Mouse (Mus musculus): ENCODE measurements around the gene Eps8. TPM values are rescaled to one million over a fixed set of nuclear protein-coding genes. Genes with fewer than 3 reads are reported as not detected.
"Not testable (repeated sequence)": the region's sequence is repeated elsewhere in the genome, so short reads cannot be mapped to it uniquely, and the experiment has no call there.

The Eps8 gene
- polyA plus RNA-seq, 2 experiments from 2014 or later: 0.66 TPM; not detected in 1

DNA sequence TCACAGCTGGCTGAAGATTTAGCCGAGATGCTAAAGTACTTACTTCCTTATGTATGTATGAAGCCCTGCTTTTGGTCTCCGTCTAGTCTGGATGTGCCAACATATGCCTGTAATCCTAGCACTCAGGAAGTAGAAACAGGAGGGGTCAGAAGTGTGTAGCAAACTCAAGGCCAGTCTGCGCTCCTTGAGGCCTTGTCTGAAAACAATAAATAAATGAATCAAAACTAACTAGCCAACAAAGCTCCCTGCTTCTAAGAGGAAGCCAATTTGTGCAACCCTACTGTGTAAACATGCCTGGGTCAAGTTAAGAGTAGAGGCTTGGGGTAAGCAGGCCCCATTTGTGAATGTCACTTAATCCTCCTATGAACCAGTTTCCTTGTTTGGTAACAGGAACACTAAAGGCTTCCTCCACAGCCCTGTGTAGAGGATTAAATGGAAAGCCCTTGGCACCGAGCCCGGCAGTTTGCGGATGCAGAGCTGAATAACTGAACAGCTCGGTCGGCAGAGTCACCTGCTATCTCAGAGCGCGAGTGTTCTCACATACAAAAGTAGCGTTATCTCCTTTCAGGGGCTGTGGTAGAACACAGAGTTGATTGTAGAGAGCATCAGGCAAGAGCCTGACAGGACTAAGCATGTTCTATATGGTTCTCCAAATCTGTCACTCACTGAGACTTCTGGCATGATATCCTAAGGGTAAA is 183.6 kb downstream of the Eps8 start:
- no peak for ATAC-seq

DNA sequence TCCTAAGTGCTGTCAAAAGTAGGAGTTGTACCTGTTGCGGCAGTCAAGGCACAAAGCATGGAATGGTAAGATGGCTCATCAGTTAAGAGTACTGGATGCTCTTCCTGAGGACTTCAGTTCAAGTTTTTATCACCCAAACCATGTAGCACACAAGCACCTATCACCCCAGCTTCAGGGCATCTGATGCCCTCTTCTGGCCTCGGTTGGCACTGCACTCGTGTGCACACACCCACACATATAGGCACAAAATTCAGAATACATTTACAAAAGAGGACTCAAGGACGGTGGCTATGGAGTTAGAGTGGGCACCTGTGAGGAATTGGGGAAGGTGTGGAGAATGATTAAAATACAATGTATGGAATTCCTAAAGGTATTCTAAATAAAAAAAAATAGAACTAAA is 185.1 kb downstream of the Eps8 start:
- no peak for ATAC-seq

DNA sequence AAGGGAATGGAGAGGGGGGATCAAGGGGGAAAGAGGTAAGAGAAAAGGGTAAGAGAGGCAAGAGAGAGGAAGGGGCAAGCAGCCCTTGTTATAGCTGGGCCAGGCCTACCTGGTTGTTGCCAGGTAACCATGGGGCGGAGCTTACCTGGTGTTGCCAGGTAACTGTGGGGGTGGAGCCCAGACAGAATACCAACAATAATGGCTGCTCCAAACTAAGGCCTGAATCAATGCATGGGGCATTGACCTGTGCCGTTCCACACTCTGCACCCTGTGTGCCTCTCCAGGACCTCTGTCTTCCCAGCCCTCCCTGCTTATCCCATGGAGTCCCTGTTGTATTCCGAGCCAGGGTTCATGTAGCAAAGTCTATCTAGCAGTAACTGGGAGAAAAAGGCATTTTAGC is 187.0 kb downstream of the Eps8 start:
- no peak for ATAC-seq

DNA sequence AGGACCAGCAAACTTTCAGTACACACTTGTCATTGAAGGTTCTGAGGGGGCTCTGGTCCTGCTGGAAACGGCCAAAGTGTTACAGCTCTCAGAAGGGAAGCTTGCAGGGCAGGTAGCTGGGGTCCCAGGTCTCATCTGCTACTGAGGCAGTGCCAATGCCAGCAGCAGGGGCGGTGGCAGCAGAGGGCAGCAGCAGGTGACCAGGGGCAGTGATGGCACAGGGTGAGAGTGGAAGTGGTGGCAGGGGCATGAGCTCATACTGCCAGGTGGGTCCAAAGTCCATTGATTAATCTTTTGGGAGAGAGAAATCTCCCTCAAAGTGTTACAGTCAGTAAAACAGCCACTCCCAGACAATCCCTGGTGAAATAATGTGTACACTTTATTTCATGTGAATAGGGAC is 188.4 kb downstream of the Eps8 start:
- ATAC-seq: no peak

DNA sequence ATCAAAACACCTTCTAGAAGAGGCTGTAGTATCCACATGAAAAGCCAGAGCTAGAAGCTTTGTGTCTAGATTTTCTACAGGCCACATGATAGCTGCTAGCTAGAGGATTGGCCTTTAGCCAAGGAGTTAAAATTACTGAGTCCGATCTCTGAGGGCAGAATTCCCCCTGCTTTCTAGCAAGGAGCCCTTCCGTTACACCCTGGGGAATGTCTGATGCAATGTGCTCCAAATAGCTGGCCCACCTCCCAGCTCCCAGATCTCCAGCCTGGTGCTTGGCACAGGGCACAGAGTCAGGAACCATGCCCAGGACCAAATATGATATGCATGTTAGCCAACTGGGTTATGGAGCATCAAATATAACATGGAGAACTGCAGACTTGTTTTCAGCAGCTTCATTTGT is 189.4 kb downstream of the Eps8 start:
- no peak for ATAC-seq

DNA sequence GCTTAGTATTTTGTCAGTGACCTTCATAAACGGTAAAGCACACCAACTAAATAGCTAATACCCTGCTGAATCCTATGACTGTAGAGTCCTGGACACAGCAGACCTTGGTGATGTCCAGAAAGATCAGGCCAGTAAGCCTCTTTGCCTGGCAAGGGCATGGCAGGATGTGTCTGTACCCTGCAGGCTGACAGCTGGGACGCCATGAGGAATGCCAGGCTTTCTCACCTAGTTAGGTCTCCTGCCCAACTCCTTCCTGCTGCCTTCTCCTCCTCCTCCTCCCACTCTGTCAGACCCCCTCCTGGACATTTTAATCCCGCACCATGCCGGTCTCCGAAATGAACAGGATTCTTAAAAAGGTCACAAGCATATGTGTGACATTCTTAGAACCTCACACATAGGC is 190.9 kb downstream of the Eps8 start:
- no peak for ATAC-seq

DNA sequence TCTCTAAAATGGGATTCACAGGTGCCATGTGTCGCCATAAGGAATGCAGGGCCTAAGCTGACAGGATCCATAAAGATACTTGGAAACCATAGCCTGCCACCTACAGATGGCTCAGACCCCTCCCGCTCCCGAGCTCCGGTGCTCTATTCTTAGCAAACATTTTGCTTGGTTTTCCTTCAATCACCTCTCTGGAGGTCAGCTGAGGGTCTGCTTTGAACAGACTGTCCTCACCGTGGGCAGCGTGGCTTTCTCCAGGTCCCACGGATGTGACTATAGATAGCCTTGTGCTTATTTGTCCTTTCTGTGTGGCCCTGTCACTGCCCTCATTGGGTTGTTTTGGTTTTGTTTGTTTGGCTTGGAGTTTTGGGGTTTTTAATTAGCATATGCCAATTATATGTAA is 196.5 kb downstream of the Eps8 start:
- no peak for ATAC-seq

DNA sequence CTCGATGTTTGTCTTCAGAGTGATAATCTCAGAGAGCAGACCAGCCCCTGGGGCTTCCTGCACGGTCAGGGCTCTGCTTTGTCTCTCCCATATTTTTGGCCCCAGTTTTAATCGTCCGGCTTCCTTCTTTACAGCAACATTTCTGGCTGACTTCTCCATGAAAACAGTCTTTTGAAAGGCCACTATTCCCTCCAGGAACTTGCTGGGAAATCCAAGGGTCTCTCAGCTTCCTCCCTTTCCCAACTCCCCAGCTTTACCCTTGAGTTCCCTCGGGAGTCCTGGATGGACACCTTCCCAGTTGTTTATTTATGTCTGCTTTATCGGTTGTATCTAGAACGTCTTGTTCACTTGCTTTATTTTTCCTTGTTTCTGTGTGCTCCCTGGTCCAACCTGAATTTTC is 197.5 kb downstream of the Eps8 start:
- ATAC-seq: no peak

DNA sequence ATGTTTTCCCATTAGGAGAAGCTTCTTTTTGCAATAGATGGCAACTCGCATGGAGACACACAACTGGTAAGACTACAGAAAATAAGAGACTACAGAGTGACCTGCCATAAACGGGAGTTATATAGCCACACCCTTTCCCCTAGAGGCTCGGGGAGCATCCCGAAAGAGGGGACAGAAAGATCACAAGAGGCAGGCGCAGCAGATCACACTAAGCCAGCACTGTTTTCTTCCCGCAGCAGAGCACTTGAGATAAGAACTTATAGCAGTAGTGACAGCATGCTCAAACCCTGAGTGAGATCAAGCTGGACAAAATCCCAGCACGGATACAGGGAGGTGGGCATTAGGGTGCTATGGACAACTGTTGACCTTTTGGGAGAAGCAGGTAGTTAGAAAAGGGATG is 198.6 kb downstream of the Eps8 start:
- ATAC-seq: no peak

DNA sequence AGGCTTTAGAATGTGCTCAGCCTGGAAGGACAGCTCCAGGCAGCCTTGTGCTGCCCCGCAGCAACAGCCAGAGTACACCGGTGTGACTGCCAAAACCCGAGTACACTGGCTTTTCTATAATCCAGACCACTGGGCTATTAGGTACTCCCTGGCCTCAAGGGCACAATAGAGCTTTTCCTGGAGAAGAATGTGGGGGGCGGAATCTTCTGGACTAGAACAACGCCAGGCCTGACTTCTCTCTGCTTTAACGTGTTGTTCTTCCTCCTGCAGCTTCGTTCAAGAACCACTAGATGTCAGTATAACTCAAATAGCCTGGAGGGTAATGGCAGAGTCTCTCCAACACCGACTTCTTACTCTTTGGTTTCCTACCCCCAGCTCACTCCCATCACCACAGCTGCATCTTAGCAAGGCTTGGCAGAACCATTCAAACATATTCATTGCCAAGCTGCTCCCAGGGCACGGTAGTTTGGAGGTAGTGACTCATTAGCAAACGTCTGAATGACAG is 199.1 kb downstream of the Eps8 start:
- ATAC-seq: peak; percentile 69

DNA sequence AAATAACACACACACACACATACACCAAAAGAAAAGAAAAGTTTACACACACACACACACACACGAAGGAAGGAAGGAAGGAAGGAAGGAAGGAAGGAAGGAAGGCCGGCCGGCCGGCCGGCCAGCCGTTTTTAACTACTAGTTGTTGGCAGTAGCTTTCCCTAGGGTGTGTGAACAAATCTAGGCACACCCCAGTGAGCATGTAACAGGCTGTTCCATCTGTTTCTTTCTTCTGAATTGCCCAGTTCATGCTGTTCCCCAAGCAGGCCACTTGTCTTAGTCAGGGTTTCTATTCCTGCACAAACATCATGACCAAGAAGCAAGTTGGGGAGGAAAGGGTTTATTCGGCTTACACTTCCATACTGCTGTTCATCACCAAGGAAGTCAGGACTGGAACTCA is 208.6 kb downstream of the Eps8 start:
- ATAC-seq: not testable (repeated sequence)

DNA sequence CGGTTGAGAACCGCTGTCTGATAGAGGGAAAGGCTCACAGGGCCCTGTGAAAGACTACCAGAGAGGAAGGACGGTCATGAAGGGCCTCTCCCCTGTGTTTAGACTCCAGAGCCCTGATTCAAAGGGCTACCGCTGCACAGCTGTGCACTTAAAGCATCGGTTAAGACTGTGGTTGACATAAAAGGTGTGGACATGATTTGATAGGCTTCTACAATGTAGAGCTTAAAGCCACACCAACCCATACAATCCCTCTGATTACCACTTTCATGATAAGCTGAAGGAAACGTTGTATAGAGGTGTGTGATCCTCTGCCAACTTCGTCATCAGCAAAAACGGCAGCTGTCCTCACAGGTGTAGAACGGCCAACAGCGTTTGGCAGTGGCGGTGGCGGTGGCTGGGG is 211.6 kb downstream of the Eps8 start:
- no peak for ATAC-seq

DNA sequence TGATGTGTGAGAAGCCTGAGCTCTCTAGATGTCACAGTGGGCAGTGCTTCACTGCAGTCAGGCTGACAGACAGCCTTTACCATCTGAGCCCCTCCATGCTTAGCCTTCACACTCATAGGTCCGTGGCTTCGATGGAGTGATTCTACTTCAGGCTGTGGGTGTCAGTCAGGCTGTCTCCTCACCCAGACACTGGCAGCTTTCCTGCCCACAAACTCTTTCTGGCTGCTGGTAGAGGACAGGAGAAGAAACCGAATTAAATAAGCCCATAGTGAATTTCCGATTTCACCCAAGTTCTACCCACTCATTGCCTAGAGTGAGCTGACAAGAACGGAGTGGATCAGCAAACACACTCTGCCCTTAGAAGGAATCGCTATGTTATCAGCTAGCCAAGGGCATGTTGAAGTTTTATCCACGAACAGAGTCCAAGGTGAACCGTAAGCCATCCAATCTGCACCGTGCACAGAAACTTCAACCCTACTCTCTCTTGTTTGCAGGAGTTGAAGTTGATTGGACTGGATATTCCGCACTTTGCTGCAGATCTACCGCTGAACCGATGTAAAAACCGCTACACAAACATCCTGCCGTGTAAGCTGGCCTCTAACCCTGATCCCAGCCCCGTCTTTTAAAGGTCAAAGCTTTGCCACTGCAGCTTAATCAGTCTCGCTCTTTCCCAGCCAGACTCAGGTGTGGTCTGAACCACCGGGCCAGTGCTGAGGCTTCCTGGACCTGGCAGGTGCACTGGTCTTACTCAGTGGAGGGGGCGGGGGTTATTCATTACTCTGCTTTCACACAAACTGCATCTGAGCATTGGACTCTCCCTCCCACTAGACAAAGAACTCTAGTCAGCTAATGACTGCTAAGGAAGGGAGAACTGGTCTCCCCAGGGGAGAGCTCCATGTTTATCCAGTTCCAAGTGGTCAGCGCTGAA is 213.9 kb downstream of the Eps8 start:
- ATAC-seq: no peak

DNA sequence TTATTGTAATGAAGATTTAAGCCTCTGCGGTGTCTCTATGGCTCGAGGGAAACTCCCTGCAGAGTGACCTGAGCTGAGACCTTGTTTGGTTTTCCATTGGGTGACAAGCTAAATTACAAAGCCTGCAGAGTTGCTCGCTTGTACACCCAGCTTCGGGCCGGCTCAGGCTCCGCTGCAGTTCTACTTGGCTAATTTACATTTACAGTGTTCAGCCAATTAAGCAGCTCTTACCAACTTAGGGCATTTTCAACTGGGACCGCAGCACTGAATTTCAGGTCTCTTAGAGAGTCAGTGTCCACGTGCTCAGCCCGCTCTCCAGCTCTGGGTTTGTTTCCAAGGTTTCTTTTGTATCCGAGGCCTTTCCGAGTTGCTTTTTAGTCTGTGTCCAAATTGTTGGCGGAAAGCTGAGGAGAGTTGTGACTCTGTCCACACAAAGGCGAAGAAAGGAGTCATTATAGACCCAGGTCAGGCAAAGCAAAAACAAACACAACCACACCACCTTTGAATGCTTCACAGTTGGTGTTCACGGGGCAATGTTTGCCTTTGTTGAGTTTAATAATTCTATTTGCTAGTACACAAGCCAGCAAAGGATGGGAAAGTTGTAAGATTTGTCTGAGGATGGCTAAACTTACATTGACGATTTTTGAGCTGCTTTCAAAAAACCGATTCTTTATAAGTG is 216.6 kb downstream of the Eps8 start:
- ATAC-seq: no peak

DNA sequence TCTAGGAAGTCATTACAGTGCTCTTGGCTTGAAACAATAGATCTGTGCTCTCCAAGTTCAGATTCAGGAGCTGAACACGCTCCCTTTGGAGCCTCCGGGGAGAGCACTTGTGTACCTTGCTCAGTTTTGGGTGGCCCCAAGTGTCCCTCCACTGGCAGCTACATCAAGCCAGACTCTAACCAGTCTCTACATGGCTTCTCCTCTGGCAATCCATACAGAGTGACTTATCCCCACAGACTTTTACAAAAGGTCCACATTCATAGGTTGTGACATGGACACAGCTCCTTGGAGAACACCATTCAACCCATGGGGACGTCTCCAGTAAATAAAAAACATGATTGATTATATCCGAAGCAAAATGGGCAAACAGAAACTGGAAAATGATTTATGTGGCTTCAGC is 217.2 kb downstream of the Eps8 start:
- no peak for ATAC-seq

DNA sequence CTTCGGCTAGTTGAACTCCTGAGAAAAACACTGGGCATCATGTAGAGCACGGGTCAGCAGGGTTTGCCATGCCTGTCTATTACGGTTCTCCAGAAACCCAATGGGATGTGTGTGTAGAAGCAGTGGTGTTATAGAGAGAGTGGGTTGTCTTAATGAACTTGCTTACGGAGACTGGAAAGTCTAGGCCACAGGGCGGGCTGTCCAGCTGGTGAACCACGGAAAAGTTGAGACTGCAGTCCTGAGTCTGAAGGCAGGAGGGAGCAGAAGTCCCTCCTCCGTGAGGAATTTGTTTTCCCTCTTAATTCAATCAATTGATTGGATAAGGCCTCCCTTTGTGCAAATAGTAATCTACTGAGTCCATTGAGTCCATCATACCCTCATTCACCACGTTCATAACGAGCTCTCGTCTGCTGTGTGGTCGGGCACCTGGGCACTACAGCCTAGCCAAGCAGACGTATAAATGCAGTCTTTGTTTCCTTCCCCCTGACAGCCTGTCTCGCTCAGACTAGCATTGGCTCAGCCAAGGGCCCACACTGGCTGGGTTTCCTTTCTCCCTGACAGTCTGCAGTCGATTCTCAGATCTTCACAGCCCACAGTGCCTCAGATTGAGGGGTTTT is 221.0 kb downstream of the Eps8 start:
- no peak for ATAC-seq

Other genes starting within 250 kb of the Eps8 start
- 10 to 100 TPM; 33.6 to 39.3 TPM for gene Strap, start 80.2 kb upstream of the Eps8 start, polyA plus RNA-seq (2017; shearing (Covaris generic))
- gene Dera, start 99.7 kb upstream of the Eps8 start, polyA plus RNA-seq (2017; shearing (Covaris generic)): 10 to 100 TPM; 68.4 to 82.3 TPM